Mouse (Mus musculus) ovary, postnatal 10 days (tissue): ENCODE measurements around the gene Mocs2.

Experiments
- DNase-seq: peaks from one replicate; pipeline ENCODE4 v3.0.0; 2022; ENCODE audit warnings: low spot score

Gene Mocs2

GRCm38 (mm10) chr13:114817751-114818360 is at the start of gene Mocs2:
Gene Mocs2, plus strand, starts transcription at chr13:114818236.
- peak; percentile 85 for DNase-seq

- no peak for DNase-seq
Observed at GRCm38 (mm10) chr13:114791511-114791910, 26.5 kb upstream of the Mocs2 start.

GRCm38 (mm10) chr13:114793250-114794030 is 24.6 kb upstream of the Mocs2 start:
- DNase-seq, result peak; percentile 9

- DNase-seq, result no peak
Observed at GRCm38 (mm10) chr13:114801857-114802256, 16.2 kb upstream of the Mocs2 start.

- no peak for DNase-seq
Observed at GRCm38 (mm10) chr13:114802971-114803370, 15.1 kb upstream of the Mocs2 start.

GRCm38 (mm10) chr13:114809624-114810210 is 8.3 kb upstream of the Mocs2 start:
- DNase-seq, result no peak

- DNase-seq, result no peak
Observed at GRCm38 (mm10) chr13:114818513-114818912, 477 bp downstream of the Mocs2 start.

GRCm38 (mm10) chr13:114822871-114823270 is 4.8 kb downstream of the Mocs2 start:
- DNase-seq, result no peak

- DNase-seq, result no peak
Observed at GRCm38 (mm10) chr13:114825377-114825855, 7.4 kb downstream of the Mocs2 start.

- DNase-seq, result no peak
Observed at GRCm38 (mm10) chr13:114831367-114831833, 13.4 kb downstream of the Mocs2 start.

- no peak for DNase-seq
Observed at GRCm38 (mm10) chr13:114832761-114833160, 14.7 kb downstream of the Mocs2 start.

GRCm38 (mm10) chr13:114833351-114833750 is 15.3 kb downstream of the Mocs2 start:
- no peak for DNase-seq

GRCm38 (mm10) chr13:114834580-114834979 is 16.5 kb downstream of the Mocs2 start:
- DNase-seq, result no peak

- no peak for DNase-seq
Observed at GRCm38 (mm10) chr13:114837061-114837460, 19.0 kb downstream of the Mocs2 start.

- no peak for DNase-seq
Observed at GRCm38 (mm10) chr13:114838535-114838990, 20.5 kb downstream of the Mocs2 start.

- DNase-seq, result no peak
Observed at GRCm38 (mm10) chr13:114839098-114839497, 21.1 kb downstream of the Mocs2 start.

GRCm38 (mm10) chr13:114840545-114840944 is 22.5 kb downstream of the Mocs2 start:
- no peak for DNase-seq

GRCm38 (mm10) chr13:114843318-114843717 is 25.3 kb downstream of the Mocs2 start:
- DNase-seq, result no peak

- DNase-seq, result no peak
Observed at GRCm38 (mm10) chr13:114845804-114846203, 27.8 kb downstream of the Mocs2 start.

- no peak for DNase-seq
Observed at GRCm38 (mm10) chr13:114848945-114849344, 30.9 kb downstream of the Mocs2 start.

- DNase-seq, result no peak
Observed at GRCm38 (mm10) chr13:114852264-114853111, 34.5 kb downstream of the Mocs2 start.

- DNase-seq, result no peak
Observed at GRCm38 (mm10) chr13:114853152-114853551, 35.1 kb downstream of the Mocs2 start.
